Mouse (Mus musculus) liver, embryonic 13.5 days (tissue): ENCODE measurements around the gene Mtch1. TPM values are rescaled to one million over a fixed set of nuclear protein-coding genes. Genes with fewer than 3 reads are reported as not detected.

Source experiments
- ATAC-seq: fragments of 200-750 bp; cut with Nextera tagmentation; 2 replicates; pipeline ENCODE4 v1.8.0; 2017; ENCODE audit warnings: low read depth, mild to moderate bottlenecking, moderate number of reproducible peaks, moderate library complexity
- DNase-seq: peaks from one replicate; pipeline ENCODE4 v3.0.0; 2022
- H3K27ac ChIP-seq: fragments of 300-500 bp; sonication (generic); 2 replicates; pipeline ENCODE4 v1.5.1; 2015; ENCODE audit warnings: moderate library complexity, mild to moderate bottlenecking, inconsistent platforms
- H3K27me3 ChIP-seq: fragments of 300-500 bp; sonication (generic); 2 replicates; pipeline ENCODE4 v1.6.1; 2015; ENCODE audit warnings: mild to moderate bottlenecking, inconsistent platforms
- H3K36me3 ChIP-seq: fragments of 300-500 bp; sonication (generic); 2 replicates; pipeline ENCODE4 v1.6.1; 2015; ENCODE audit warnings: mild to moderate bottlenecking, inconsistent platforms
- H3K4me1 ChIP-seq: fragments of 300-500 bp; sonication (generic); replicated peaks from 2 replicates; pipeline ENCODE4 v1.6.1; 2015; ENCODE audit warnings: inconsistent platforms
- H3K4me2 ChIP-seq: fragments of 300-500 bp; sonication (generic); 2 replicates; pipeline ENCODE4 v1.6.1; 2015; ENCODE audit warnings: inconsistent platforms, mild to moderate bottlenecking, moderate library complexity
- H3K4me3 ChIP-seq: fragments of 300-500 bp; sonication (generic); replicated peaks from 2 replicates; pipeline ENCODE4 v1.5.1; 2015; ENCODE audit warnings: mild to moderate bottlenecking, inconsistent platforms
- H3K9ac ChIP-seq: fragments of 300-500 bp; sonication (generic); 2 replicates; pipeline ENCODE4 v1.6.1; 2015; ENCODE audit warnings: mild to moderate bottlenecking, inconsistent platforms
- H3K9me3 ChIP-seq: fragments of 300-500 bp; sonication (generic); replicated peaks from 2 replicates; pipeline ENCODE4 v1.6.1; 2016; ENCODE audit warnings: inconsistent platforms
- WGBS: fragments of 180-500 bp; shearing (Covaris S2); methylation state at CpG from one replicate; pipeline ENCODE4 v1.1.7; 2015; ENCODE audit not compliant: insufficient replicate concordance; 5-methylcytosine and 5-hydroxymethylcytosine counted together
- polyA plus RNA-seq: library from polyadenylated mRNA; unstranded; fragments of >200 nt; fragmentation: Nextera tagmentation; extraction: Ambion mirVana; gene quantifications from 2 replicates; pipeline ENCODE4 v1.2.1, GENCODE M21; 2015

The Mtch1 gene
- polyA plus RNA-seq, 1 experiment from 2014 or later = 64.0 TPM

DNA sequence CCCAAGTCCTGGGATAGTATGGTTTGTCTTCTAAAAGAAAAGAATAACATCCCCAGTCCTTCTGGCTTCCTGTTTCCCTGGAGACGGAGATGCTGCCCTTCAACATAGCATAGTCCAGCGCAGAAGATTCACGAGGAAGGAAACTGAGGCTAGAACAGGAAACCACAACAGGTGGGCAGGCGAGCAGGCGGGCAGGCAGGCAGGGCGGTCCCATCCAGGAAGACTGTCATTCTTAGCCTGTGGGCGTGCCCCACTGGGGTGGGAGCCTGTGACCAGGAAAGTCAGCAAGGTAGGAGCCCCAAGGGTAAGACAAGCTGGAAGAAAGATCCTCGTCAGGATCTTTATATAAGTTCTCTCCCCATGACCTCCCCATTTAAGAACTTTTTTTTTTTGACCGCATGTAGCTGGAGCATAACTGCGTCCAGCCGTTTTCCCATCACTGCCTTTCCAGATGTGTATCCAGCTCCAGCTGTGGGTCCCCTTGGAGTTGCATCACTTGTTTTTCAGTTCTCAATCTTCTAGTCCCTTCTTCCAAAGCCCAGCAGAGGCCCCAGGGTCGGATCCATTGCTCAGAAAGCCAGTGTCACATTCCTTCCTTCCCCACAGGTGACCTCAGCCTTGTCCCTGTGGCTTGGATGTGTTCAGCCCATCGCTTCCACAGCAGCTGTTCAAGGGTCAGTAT is 43.2 kb downstream of the Mtch1 start:
- Histone ChIP-seq H3K4me2 (no peak overlapping the region), H3K27me3 (peaks cover 16% of the 10 kb centered on the region; the same call in 1 of the 2 replicates), H3K4me1 (peaks cover 25% of the 10 kb centered on the region), H3K9me3 (no peaks in the 10 kb centered on the region), H3K4me3 (no peak overlapping the region), H3K27ac (no peak overlapping the region), H3K9ac (no peak overlapping the region), H3K36me3 (peaks cover 21% of the 10 kb centered on the region)
- ATAC-seq = no peak; the same call in 1 of the 2 replicates
- 18% methylated on average over 13 of the region's 13 CpGs for WGBS
- no peak for DNase-seq

DNA sequence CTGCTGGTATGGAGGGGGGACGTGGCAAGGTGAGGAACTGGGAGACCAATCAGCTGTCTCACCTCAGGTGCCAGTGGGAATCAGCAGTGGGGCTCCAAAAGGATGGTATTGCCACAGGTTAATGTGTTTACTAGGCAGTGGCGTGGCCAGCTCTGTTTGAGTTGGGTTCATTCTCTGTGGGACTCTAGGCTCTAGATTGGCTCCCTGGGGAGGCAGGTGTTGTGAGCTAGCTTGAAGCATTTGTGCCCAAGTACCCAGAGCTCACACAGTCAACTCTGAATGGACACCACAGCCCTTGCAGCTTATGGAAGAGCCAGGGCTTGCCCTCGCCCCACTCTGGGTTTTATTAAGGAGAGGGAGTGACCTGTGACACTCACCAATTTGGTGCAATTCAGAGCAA is 43.9 kb downstream of the Mtch1 start:
- Histone ChIP-seq H3K36me3 (peaks cover 26% of the 10 kb centered on the region), H3K27ac (no peak overlapping the region), H3K4me1 (peaks cover 25% of the 10 kb centered on the region), H3K9ac (no peak overlapping the region), H3K4me3 (no peak overlapping the region), H3K27me3 (peaks cover 16% of the 10 kb centered on the region; the same call in 1 of the 2 replicates), H3K9me3 (no peaks in the 10 kb centered on the region), H3K4me2 (no peak overlapping the region)
- no peak for ATAC-seq
- WGBS = 49% methylated on average over 3 of the region's 3 CpGs
- no peak for DNase-seq

DNA sequence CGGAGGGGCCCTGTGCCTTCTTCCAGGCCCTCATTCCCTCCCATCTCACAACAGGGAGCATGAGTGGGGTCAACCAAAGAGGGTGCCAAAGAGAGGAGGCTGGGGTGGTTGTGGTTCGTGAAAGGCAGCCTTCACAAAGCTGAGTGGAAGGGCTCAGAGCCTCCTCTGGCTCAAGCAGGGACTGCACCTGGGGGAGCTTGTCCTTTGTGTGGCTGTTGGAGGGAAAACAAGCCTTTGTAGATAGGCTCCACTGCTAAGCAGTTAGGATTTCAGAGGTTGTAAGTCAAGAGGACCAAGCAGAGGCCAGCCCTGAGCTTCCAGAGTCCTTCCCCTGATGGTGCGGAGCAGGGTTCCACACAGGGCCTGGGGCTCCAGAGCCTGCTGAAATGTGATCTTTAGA is 44.6 kb downstream of the Mtch1 start:
- peaks cover 25% of the 10 kb centered on the region for H3K4me1 ChIP-seq
- no peak overlapping the region for H3K9ac ChIP-seq
- peaks cover 16% of the 10 kb centered on the region; the same call in 1 of the 2 replicates for H3K27me3 ChIP-seq
- no peak overlapping the region for H3K4me3 ChIP-seq
- 45% methylated on average over 3 of the region's 3 CpGs for whole genome bisulfite sequencing
- DNase-seq (no peak), ATAC-seq (no peak)
- H3K9me3 ChIP-seq = no peaks in the 10 kb centered on the region
- H3K27ac ChIP-seq = no peak overlapping the region
- H3K36me3 ChIP-seq = peaks cover 32% of the 10 kb centered on the region
- no peak overlapping the region for H3K4me2 ChIP-seq

DNA sequence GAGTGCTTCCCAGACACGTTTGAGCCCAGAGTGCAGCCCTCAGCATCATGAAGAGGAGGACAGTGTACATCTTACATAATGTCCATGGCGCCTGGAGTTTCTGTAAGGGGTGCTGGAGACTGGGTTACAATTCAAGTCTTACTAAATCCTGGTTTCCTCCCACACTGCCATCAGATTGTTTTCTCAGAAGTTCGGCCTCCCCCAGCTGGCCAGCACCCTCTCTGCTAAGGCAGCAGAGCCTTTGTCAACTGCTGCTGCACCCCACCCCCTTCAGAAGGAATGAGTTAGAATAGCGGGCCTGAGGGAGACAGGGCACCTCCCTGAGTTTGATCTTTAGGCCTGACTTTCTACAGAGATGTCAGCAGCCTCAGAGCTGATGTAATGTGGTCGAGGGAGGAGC is 45.6 kb downstream of the Mtch1 start:
- Histone ChIP-seq H3K9me3 (no peaks in the 10 kb centered on the region), H3K27ac (no peak overlapping the region), H3K9ac (no peak overlapping the region), H3K4me3 (no peak overlapping the region), H3K27me3 (peaks cover 16% of the 10 kb centered on the region; the same call in 1 of the 2 replicates), H3K4me2 (no peak overlapping the region), H3K36me3 (peaks cover 39% of the 10 kb centered on the region), H3K4me1 (peaks cover 25% of the 10 kb centered on the region)
- ATAC-seq = no peak
- no peak for DNase-seq
- WGBS = 62% methylated on average over 5 of the region's 5 CpGs

DNA sequence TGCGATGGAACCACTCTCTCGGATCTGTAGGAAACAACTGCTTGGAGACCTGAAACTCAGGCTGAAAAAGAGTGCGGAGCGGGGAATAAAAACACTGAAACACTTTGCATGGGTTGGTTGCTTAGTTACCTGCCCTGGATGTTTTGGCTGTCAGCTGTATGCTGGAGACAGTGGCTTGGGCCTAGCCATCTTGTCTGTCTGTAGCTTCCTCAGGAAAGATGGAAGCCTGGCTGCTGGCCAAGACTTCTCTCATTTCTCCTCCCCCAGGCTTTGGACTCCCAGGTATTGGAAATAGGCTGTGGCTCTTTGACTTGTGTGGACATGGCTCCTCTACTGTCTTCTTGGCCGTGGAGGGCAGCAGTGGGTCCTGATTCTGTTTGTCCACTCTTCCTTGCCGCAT is 46.3 kb downstream of the Mtch1 start:
- H3K27ac ChIP-seq = no peak overlapping the region
- H3K36me3 ChIP-seq = peaks cover 44% of the 10 kb centered on the region
- DNase-seq (no peak), ATAC-seq (no peak)
- H3K9ac ChIP-seq = no peak overlapping the region
- H3K27me3 ChIP-seq = peaks cover 16% of the 10 kb centered on the region; the same call in 1 of the 2 replicates
- H3K4me2 ChIP-seq = no peak overlapping the region
- no peak overlapping the region for H3K4me3 ChIP-seq
- peaks cover 25% of the 10 kb centered on the region for H3K4me1 ChIP-seq
- 87% methylated on average over 6 of the region's 6 CpGs for WGBS
- no peaks in the 10 kb centered on the region for H3K9me3 ChIP-seq

DNA sequence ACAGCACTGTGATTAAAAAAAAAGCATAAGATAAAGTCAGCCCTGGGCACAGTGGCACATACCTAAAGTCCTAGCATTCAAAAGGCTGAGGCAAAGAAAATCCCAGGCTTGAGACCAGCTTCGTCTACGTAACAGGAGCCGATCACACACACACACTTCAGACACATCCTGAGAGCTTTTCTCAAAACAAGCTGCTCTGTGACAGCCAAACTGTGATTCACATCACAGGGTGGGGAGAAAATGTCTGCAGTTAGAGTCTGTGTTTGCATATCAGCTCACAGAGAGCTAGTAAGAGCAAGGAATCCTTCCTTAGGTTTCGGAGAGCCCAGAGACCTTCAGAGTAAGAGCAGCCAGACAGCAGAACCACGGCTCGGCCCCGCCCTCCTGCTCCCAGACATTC is 46.8 kb downstream of the Mtch1 start:
- H3K27me3 ChIP-seq = peaks cover 15% of the 10 kb centered on the region; the same call in 1 of the 2 replicates
- peaks cover 44% of the 10 kb centered on the region for H3K36me3 ChIP-seq
- H3K9ac ChIP-seq = no peak overlapping the region
- H3K4me1 ChIP-seq = peaks cover 25% of the 10 kb centered on the region
- ATAC-seq (no peak), DNase-seq (no peak)
- H3K4me2 ChIP-seq = no peak overlapping the region
- no peak overlapping the region for H3K27ac ChIP-seq
- 89% methylated on average over 7 of the region's 7 CpGs for WGBS
- no peak overlapping the region for H3K4me3 ChIP-seq
- H3K9me3 ChIP-seq = no peaks in the 10 kb centered on the region

DNA sequence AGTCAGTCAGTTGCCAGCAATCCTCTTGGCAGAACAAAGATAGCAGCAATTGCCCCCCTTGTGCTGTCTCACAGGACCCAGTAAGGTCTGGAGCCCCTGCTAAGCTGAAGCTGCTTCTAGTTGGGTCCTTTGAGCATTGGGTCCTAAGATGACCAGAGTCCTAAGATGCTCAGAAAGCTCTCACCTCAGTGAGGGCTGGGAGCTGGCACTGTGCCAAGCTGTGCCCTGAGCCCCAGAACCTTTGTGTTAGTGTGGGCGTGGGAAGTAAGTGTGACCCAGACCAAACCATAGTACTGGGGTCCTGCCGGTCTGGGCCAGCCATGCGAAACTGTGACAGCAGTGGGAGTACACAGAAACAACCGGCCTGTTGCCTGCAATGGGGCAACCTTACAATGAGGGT is 48.5 kb downstream of the Mtch1 start:
- H3K4me3 ChIP-seq = no peak overlapping the region
- H3K9ac ChIP-seq = no peak overlapping the region
- ATAC-seq = no peak
- H3K9me3 ChIP-seq = no peaks in the 10 kb centered on the region
- no peaks in the 10 kb centered on the region for H3K27me3 ChIP-seq
- H3K4me2 ChIP-seq = no peak overlapping the region
- DNase-seq = no peak
- peaks cover 11% of the 10 kb centered on the region for H3K4me1 ChIP-seq
- WGBS = 88% methylated on average over 4 of the region's 4 CpGs
- peaks cover 49% of the 10 kb centered on the region for H3K36me3 ChIP-seq
- no peak overlapping the region for H3K27ac ChIP-seq

DNA sequence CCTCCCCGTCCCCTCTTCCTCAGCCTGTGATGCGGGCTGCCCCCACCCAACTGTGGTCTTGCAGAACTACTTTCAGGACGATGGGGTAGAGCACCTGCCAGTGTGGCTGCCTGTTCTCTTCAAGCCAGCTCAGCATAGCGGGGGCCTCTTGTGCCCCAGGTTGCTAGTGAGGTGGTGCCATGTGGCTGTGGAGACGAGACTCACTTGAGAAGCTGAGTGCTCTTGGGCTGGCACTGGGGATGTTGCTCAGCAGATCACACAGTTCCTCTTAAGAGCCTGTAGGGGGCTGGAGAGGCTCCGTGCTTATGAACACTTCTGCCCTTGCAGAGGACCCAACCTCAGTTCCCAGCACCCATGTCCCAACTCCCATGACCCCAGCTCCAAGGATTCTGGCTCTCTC is 49.9 kb downstream of the Mtch1 start:
- 71% methylated on average over 6 of the region's 6 CpGs for WGBS
- Histone ChIP-seq H3K36me3 (peaks cover 55% of the 10 kb centered on the region), H3K9ac (no peak overlapping the region), H3K4me2 (no peak overlapping the region), H3K4me1 (peaks cover 9% of the 10 kb centered on the region; the same call in 1 of the 2 replicates), H3K4me3 (no peak overlapping the region), H3K27me3 (no peaks in the 10 kb centered on the region), H3K27ac (no peak overlapping the region), H3K9me3 (no peaks in the 10 kb centered on the region)
- ATAC-seq = no peak
- DNase-seq = no peak

DNA sequence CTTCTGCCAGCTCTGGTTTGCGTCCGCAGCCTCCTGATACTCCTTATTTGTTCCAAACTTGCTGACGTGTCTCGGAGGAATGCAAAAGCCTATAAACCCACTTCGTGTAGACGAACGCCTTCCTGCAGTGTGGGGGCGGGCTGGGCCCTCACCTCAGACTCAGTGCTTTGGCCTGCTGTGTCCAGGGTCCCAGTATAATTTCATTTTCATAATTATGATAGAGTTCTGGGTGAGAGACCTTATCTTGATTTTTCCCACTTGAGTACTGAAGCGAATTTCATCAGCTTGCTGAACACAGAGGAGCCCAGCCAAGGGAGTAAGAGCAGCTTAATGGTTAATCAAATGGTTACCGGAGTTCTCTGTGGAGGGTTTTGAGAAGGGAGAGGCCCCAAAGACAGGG is 50.4 kb downstream of the Mtch1 start:
- Histone ChIP-seq H3K9me3 (no peaks in the 10 kb centered on the region), H3K4me1 (peaks cover 9% of the 10 kb centered on the region; the same call in 1 of the 2 replicates), H3K27me3 (no peaks in the 10 kb centered on the region), H3K27ac (no peak overlapping the region), H3K4me3 (no peak overlapping the region), H3K9ac (no peak overlapping the region), H3K36me3 (peaks cover 55% of the 10 kb centered on the region), H3K4me2 (no peak overlapping the region)
- ATAC-seq (no peak), DNase-seq (no peak)
- 83% methylated on average over 10 of the region's 10 CpGs for whole genome bisulfite sequencing

DNA sequence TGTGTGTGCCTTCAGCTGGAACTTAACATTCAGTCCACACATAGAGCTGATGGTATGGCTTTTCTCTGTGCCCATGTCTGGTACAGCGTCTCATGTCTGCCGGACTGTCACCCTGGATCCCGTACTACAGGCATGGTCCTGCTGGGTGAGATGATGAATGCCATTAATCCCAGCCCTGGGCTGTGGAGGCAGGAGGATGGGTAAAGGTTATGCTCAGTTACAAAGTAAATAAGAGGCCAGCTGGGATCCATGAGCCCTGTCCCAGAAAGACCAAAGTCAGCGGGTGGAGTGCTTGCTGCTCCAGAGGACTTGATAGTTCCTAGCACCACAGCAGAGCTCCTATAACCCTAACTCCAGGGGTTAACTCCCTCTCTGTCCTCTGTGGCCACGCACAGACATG is 51.9 kb downstream of the Mtch1 start:
- Histone ChIP-seq H3K27me3 (no peaks in the 10 kb centered on the region), H3K9ac (no peak overlapping the region), H3K36me3 (peaks cover 51% of the 10 kb centered on the region), H3K27ac (peak overlapping the region; percentile 34; the same call in 1 of the 2 replicates), H3K4me1 (peaks cover 9% of the 10 kb centered on the region; the same call in 1 of the 2 replicates), H3K4me3 (no peak overlapping the region), H3K9me3 (no peaks in the 10 kb centered on the region), H3K4me2 (no peak overlapping the region)
- 77% methylated on average over 5 of the region's 5 CpGs for WGBS
- ATAC-seq (peak; percentile 58), DNase-seq (no peak)

DNA sequence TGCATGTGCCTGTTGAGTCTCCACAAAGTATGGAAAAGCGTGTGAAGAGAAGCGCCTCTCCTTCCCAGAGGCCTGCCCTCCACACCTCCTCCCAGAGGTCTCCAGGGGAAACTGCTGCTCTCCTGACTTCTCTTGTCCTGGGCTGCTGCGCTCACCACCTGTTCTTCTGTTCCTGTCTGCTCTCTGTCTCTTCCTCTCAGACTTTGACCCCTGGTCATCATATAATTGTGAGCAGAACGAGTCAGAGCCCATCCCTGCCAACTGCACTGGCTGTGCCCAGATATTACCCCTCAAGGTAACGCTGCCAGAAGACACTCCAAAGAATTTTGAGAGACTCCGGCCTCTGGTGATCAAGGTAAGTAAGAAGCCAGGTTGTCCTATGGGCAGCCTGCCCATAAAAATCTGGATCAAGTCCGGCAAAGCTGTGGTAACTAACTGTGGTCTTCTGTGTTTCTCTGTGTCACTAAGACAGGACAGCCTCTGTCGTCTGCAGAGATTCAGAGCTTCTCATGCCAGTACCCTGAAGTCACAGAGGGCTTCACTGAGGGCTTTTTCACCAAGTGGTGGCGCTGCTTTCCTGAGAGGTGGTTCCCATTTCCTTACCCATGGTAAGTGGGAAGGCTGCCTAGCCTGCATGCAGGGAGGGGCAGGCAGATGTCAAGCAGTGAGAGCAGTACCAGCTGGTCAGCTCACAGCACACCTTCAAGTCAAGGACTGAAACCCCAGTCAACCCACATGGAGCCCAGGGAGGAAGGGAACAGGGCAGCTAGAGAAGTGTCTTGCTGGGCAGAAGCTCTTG is 53.7 kb downstream of the Mtch1 start:
- no peaks in the 10 kb centered on the region for H3K27me3 ChIP-seq
- 76% methylated on average over 9 of the region's 9 CpGs for WGBS
- no peak overlapping the region for H3K4me2 ChIP-seq
- peaks cover 9% of the 10 kb centered on the region; the same call in 1 of the 2 replicates for H3K4me1 ChIP-seq
- H3K9ac ChIP-seq = no peak overlapping the region
- H3K27ac ChIP-seq = no peak overlapping the region
- H3K4me3 ChIP-seq = no peak overlapping the region
- ATAC-seq = no peak
- no peak for DNase-seq
- no peaks in the 10 kb centered on the region for H3K9me3 ChIP-seq
- peaks cover 38% of the 10 kb centered on the region for H3K36me3 ChIP-seq
